13 mouse cellular contexts compared by ENCODE assay signal in genomic region chr3:121389366-121389765, GRCm38 (mm10). TPM values are rescaled to one million over a fixed set of nuclear protein-coding genes. Genes with fewer than 3 reads are reported as not detected.
DNase-seq lines count a peak whose midpoint lies in the region; ATAC-seq lines count a peak whose summit lies in the region.
"Had no signal": no experiment of that assay in that cellular context is flagged by ENCODE, and none has a peak within 500 bp of the region (broad histone marks: within the 10 kb centered on the region; RNA-seq: fewer than 3 reads in every experiment).

No protein-coding gene starts in this region.

- H3K4me2 ChIP-seq in hindbrain, embryonic 13.5 days = no peak overlapping the region
- H3K4me2 ChIP-seq in hindbrain, embryonic 14.5 days (replicated peaks) = no peak overlapping the region
- peak overlapping the region; percentile 54; the same call in 1 of the 2 replicates for H3K4me2 ChIP-seq in limb, embryonic 13.5 days (replicated peaks)
- H3K4me2 ChIP-seq in stomach, embryonic 16.5 days (ENCODE audit: low read depth, low read length) = peak overlapping the region; percentile 33; the same call in 1 of the 2 replicates

- 0 out of 2 replicates have a peak overlapping the region, but pooled peaks have one; percentile 55 for H3K27ac ChIP-seq in hindbrain, embryonic 13.5 days
- no peak overlapping the region for H3K27ac ChIP-seq in hindbrain, embryonic 14.5 days
- H3K27ac ChIP-seq in limb, embryonic 13.5 days = peak overlapping the region; percentile 79; the same call in 1 of the 2 replicates
- H3K27ac ChIP-seq in stomach, embryonic 16.5 days (ENCODE audit: low read length) = peak overlapping the region; percentile 79; the same call in 1 of the 2 replicates

- H3K9me3 ChIP-seq in hindbrain, embryonic 13.5 days = no peaks in the 10 kb centered on the region
- no peaks in the 10 kb centered on the region for H3K9me3 ChIP-seq in hindbrain, embryonic 14.5 days (ENCODE audit: control insufficient read depth, low read length)
- no peaks in the 10 kb centered on the region for H3K9me3 ChIP-seq in limb, embryonic 13.5 days
- no peaks in the 10 kb centered on the region for H3K9me3 ChIP-seq in stomach, embryonic 16.5 days (replicated peaks; ENCODE audit: control insufficient read depth, low read length)
- H3K9me3 ChIP-seq: G1E had no signal

- 59% methylated on average over 8 of the region's 8 CpGs for WGBS in hindbrain, embryonic 13.5 days
- WGBS in hindbrain, embryonic 14.5 days = 67% methylated on average over 8 of the region's 8 CpGs
- WGBS in limb, embryonic 13.5 days = 69% methylated on average over 8 of the region's 8 CpGs
- WGBS in stomach, embryonic 16.5 days = 60% methylated on average over 8 of the region's 8 CpGs

- no peaks in the 10 kb centered on the region for H3K27me3 ChIP-seq in hindbrain, embryonic 13.5 days
- H3K27me3 ChIP-seq in hindbrain, embryonic 14.5 days (ENCODE audit: control insufficient read depth, insufficient read depth, low read length) = no peaks in the 10 kb centered on the region
- H3K27me3 ChIP-seq in limb, embryonic 13.5 days = no peaks in the 10 kb centered on the region
- no peaks in the 10 kb centered on the region for H3K27me3 ChIP-seq in stomach, embryonic 16.5 days (ENCODE audit: control insufficient read depth, insufficient read depth, low read length)

- H3K9ac ChIP-seq in hindbrain, embryonic 13.5 days = no peak overlapping the region
- no peak overlapping the region for H3K9ac ChIP-seq in hindbrain, embryonic 14.5 days
- H3K9ac ChIP-seq in limb, embryonic 13.5 days = no peak overlapping the region
- no peak overlapping the region for H3K9ac ChIP-seq in stomach, embryonic 16.5 days (ENCODE audit: low read length)

- no peak overlapping the region for H3K4me3 ChIP-seq in hindbrain, embryonic 13.5 days
- no peak overlapping the region for H3K4me3 ChIP-seq in hindbrain, embryonic 14.5 days (replicated peaks; ENCODE audit: low read length)
- no peak overlapping the region for H3K4me3 ChIP-seq in limb, embryonic 13.5 days
- H3K4me3 ChIP-seq in stomach, embryonic 16.5 days (replicated peaks; ENCODE audit: low read length) = no peak overlapping the region

- no peak for ATAC-seq in hindbrain, embryonic 13.5 days (ENCODE audit: low FRiP score)
- no peak for ATAC-seq in hindbrain, embryonic 14.5 days (ENCODE audit: low FRiP score)
- no peak for ATAC-seq in limb, embryonic 13.5 days (ENCODE audit: low FRiP score, low read depth)
- ATAC-seq in stomach, embryonic 16.5 days (ENCODE audit: insufficient read depth, low FRiP score) = no peak

- peaks cover 14% of the 10 kb centered on the region for H3K4me1 ChIP-seq in hindbrain, embryonic 13.5 days (replicated peaks)
- peaks cover 12% of the 10 kb centered on the region for H3K4me1 ChIP-seq in hindbrain, embryonic 14.5 days (replicated peaks; ENCODE audit: control insufficient read depth, insufficient read depth, low read length)
- peaks cover 30% of the 10 kb centered on the region for H3K4me1 ChIP-seq in limb, embryonic 13.5 days
- peaks cover 11% of the 10 kb centered on the region; the same call in 1 of the 2 replicates for H3K4me1 ChIP-seq in stomach, embryonic 16.5 days (ENCODE audit: control insufficient read depth, insufficient read depth, low read length)

- H3K36me3 ChIP-seq in hindbrain, embryonic 13.5 days = no peaks in the 10 kb centered on the region
- H3K36me3 ChIP-seq in hindbrain, embryonic 14.5 days (replicated peaks; ENCODE audit: control insufficient read depth, insufficient read depth) = no peaks in the 10 kb centered on the region
- H3K36me3 ChIP-seq in limb, embryonic 13.5 days = no peaks in the 10 kb centered on the region
- no peaks in the 10 kb centered on the region for H3K36me3 ChIP-seq in stomach, embryonic 16.5 days (ENCODE audit: control insufficient read depth, insufficient read depth, low read length)
- H3K36me3 ChIP-seq: G1E had no signal

- DNase-seq in hindbrain, embryonic 14.5 days (ENCODE audit: low spot score) = no peak
- peak; percentile 6 to 13 for DNase-seq in right cerebral cortex, adult 2 months (ENCODE audit: low spot score in 2 of 2)
- DNase-seq in right cerebral cortex, postnatal 36 days (ENCODE audit: low spot score in 2 of 2) = no peak
- no peak for DNase-seq in ovary, postnatal 14 days (ENCODE audit: low spot score)
- no peak for DNase-seq in retina, embryonic 14.5 days (ENCODE audit: low spot score)
- DNase-seq: cerebellum, adult 18-20 months; lung, adult 2 months; right cerebral cortex, adult 18-20 months; thymus, postnatal 25 days had no signal

RNA-seq across cellular contexts. Expression of gene Cnn3, which starts 36.9 kb away (rescaled TPM):
- polyA plus RNA-seq in hindbrain, embryonic 13.5 days (2015; fragmentation: Nextera tagmentation; extraction: Ambion mirVana) = 633 and 654 TPM in 2 replicates
- polyA plus RNA-seq in hindbrain, embryonic 14.5 days (2014; fragmentation: Nextera tagmentation; extraction: Ambion mirVana) = 436 and 444 TPM in 2 replicates
- 936 and 944 TPM in 2 replicates for polyA plus RNA-seq in limb, embryonic 13.5 days (2015; fragmentation: Nextera tagmentation; extraction: Ambion mirVana)
- polyA plus RNA-seq in stomach, embryonic 16.5 days (2015; fragmentation: Nextera tagmentation; extraction: Ambion mirVana) = 525 and 535 TPM in 2 replicates
- polyA plus RNA-seq: G1E had no signal

Comparison
In these comparisons a context has a peak if more than half of its experiments do, and no peak if none do; other contexts are left out.
1. DNase-seq: peak in right cerebral cortex, adult 2 months (2 of 2); none in hindbrain, embryonic 14.5 days (single experiment), right cerebral cortex, postnatal 36 days (0 of 2), ovary, postnatal 14 days (single experiment) and retina, embryonic 14.5 days (single experiment).
2. H3K4me2 ChIP-seq: peak in limb, embryonic 13.5 days (single experiment) and stomach, embryonic 16.5 days (single experiment); none in hindbrain, embryonic 13.5 days (single experiment) and hindbrain, embryonic 14.5 days (single experiment).